Mouse (Mus musculus): ENCODE measurements around the gene Tpte. TPM values are rescaled to one million over a fixed set of nuclear protein-coding genes. Genes with fewer than 3 reads are reported as not detected.
A peak's percentile ranks its signal among the peaks of the same experiment; 100 is the strongest.

Gene Tpte
- total RNA-seq, 2 experiments from 2014 or later = not detected

GRCm38 (mm10) chr8:22376311-22376710, 93.1 kb downstream of the Tpte start:
- ATAC-seq (replicated peaks; ENCODE audit: poor library complexity, severe bottlenecking) = no peak

GRCm38 (mm10) chr8:22376903-22377302, 93.7 kb downstream of the Tpte start:
- ATAC-seq (replicated peaks; ENCODE audit: poor library complexity, severe bottlenecking) = peak; percentile 97

- ATAC-seq (replicated peaks; ENCODE audit: poor library complexity, severe bottlenecking) = no peak
Observed at GRCm38 (mm10) chr8:22380934-22381333, 97.7 kb downstream of the Tpte start.

GRCm38 (mm10) chr8:22382824-22383595, 99.8 kb downstream of the Tpte start:
- no peak; the same call in 1 of the 2 replicates for ATAC-seq (replicated peaks; ENCODE audit: poor library complexity, severe bottlenecking)

GRCm38 (mm10) chr8:22385158-22385557, 101.9 kb downstream of the Tpte start:
- ATAC-seq (replicated peaks; ENCODE audit: poor library complexity, severe bottlenecking) = no peak

- ATAC-seq (replicated peaks; ENCODE audit: poor library complexity, severe bottlenecking) = no peak
Observed at GRCm38 (mm10) chr8:22389874-22390273, 106.6 kb downstream of the Tpte start.

GRCm38 (mm10) chr8:22390766-22391463, 107.7 kb downstream of the Tpte start:
- peak; percentile 88 for ATAC-seq (replicated peaks; ENCODE audit: poor library complexity, severe bottlenecking)

- no peak for ATAC-seq (replicated peaks; ENCODE audit: poor library complexity, severe bottlenecking)
Observed at GRCm38 (mm10) chr8:22394471-22394870, 111.2 kb downstream of the Tpte start.

- ATAC-seq (replicated peaks; ENCODE audit: poor library complexity, severe bottlenecking) = no peak
Observed at GRCm38 (mm10) chr8:22395256-22395655, 112.0 kb downstream of the Tpte start.

- no peak for ATAC-seq (replicated peaks; ENCODE audit: poor library complexity, severe bottlenecking)
Observed at GRCm38 (mm10) chr8:22397811-22398141, 114.5 kb downstream of the Tpte start.

- ATAC-seq (replicated peaks; ENCODE audit: poor library complexity, severe bottlenecking) = peak; percentile 88
Observed at GRCm38 (mm10) chr8:22398142-22398951, 115.1 kb downstream of the Tpte start, which contains the start of gene Slc25a15. Gene Slc25a15 (minus strand): TSS chr8:22398597.

- no peak for ATAC-seq (replicated peaks; ENCODE audit: poor library complexity, severe bottlenecking)
Observed at GRCm38 (mm10) chr8:22399285-22399880, 116.1 kb downstream of the Tpte start.

- ATAC-seq (replicated peaks; ENCODE audit: poor library complexity, severe bottlenecking) = no peak
Observed at GRCm38 (mm10) chr8:22400593-22400992, 117.4 kb downstream of the Tpte start.

- no peak for ATAC-seq (replicated peaks; ENCODE audit: poor library complexity, severe bottlenecking)
Observed at GRCm38 (mm10) chr8:22403235-22403634, 120.0 kb downstream of the Tpte start.

GRCm38 (mm10) chr8:22405733-22406132, 122.5 kb downstream of the Tpte start:
- ATAC-seq (replicated peaks; ENCODE audit: poor library complexity, severe bottlenecking) = peak; percentile 96

GRCm38 (mm10) chr8:22410688-22411281, 127.5 kb downstream of the Tpte start:
- no peak for ATAC-seq (replicated peaks; ENCODE audit: poor library complexity, severe bottlenecking)

- ATAC-seq (replicated peaks; ENCODE audit: poor library complexity, severe bottlenecking) = peak; percentile 89
Observed at GRCm38 (mm10) chr8:22411282-22411702, 128.1 kb downstream of the Tpte start, which contains the start of gene Mrps31. Gene Mrps31 (plus strand): TSS chr8:22411361.

GRCm38 (mm10) chr8:22411971-22412370, 128.7 kb downstream of the Tpte start:
- ATAC-seq (replicated peaks; ENCODE audit: poor library complexity, severe bottlenecking) = no peak

Measured in granulocyte monocyte progenitor cell, adult 5-6 weeks (primary cell).